Mouse (Mus musculus): ENCODE results near the gene Tom1l2.

DNA sequence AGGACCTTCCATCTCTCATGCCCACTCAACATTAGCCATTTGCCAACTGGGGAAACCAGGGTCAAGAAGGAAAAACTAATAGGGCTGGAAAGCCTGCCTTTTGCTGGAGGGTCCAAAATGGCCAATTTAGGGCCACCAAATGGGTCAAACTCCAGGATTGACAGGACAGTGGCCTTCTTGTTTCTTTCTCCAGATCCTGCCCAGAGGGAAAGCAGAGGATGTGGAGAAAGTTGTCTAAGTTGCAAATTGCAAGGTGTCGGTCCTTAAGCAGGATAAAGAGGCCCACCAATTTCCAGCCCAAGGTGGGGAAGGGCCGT lies 142.8 kb downstream of the Tom1l2 start:
- TF ChIP-seq EP300 (IDR thresholded peaks at IDR 0.05), result no peak
- TF ChIP-seq CTCF (IDR thresholded peaks at IDR 0.05), result no peak
